Mouse (Mus musculus): ENCODE results near the gene Map4k4.

DNA sequence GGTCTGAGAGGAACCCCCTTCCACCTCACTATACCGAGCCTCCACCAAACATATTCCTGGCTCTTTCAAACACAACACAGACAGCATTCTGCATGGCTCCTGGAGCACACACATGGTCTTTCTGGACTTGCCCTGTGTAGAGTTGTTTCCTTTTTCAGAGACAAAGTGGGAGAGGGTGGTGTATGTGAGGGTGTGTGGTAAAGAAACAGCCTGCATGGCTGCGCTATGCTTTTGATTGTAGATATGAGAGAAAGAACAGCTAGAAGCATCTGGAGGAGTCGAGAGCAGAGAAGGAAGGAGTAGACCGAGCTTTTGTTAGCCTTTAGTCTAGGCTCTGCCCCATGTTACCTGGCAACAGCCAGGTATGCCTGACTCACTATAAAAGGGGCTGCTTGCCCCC, 162.7 kb downstream of the Map4k4 start:
- no peak for TF ChIP-seq POLR2A (IDR thresholded peaks at IDR 0.05; ENCODE audit: borderline replicate concordance, extremely low read depth, low read depth, low read length)
- no peak for TF ChIP-seq CTCF (IDR thresholded peaks at IDR 0.05; ENCODE audit: insufficient read depth, low read length)

Data from lung, adult 2 months (tissue).